Mouse (Mus musculus): ENCODE results near the gene Ikzf3. TPM values are rescaled to one million over a fixed set of nuclear protein-coding genes. Genes with fewer than 3 reads are reported as not detected.

Gene Ikzf3
- total RNA-seq (2021): under 1 TPM in 1 of 2 experiments, not detected in 1; 0.52 TPM

DNA sequence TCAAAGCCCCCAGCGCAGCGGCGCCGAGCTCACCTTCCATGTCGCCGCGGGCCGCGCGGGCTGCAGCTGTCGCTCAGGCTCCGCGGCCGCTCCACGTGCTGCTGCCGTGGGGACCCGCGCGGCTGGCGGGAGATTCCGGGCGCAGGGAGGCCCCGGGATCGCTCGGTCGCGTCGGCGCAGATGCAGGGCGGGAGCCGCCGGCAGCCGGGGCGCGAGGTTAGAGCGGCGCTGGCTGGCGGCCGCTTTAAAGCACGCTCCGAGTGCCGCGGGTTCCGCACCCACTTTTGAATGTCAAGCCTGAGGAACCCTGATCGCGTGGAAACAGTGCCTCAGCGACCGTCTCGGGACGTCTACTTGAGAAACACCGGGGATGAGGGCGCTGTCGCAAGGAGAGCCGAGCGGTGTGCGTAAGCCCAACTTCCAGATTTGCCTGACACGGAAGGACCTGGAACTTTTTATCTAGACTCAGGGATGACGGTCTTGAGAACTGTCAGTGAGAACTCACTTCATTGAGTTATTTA lies at the start of gene Ikzf3:
Gene Ikzf3, minus strand, starts transcription at position 321 of the 521 bp plus-strand sequence.
- DNase-seq (ENCODE audit: extremely low spot score in 1 of 2, low spot score in 1 of 2): peak; percentile 6 to 9

DNA sequence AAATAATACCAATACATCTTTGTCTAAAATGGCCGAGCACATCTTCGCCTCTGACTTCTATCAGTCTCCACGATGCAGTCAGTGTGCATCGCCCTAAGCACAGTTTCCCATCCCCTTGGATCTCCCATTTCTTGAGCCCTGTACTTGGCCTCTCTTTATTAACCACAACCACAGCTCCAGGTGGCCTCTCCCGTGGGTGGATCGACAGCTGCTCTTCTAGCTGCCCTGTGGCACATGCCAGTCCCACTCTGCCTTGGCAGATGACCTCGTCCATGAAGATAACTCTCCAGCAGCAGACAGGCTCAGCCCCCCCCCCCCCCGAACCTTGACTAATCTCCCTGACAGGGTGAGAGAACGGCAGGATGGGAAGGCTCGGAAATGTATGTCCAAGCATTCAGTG lies 49.6 kb upstream of the Ikzf3 start:
- DNase-seq (ENCODE audit: extremely low spot score in 1 of 2, low spot score in 1 of 2): no peak

- no peak for DNase-seq (ENCODE audit: extremely low spot score in 1 of 2, low spot score in 1 of 2)
Measured at GRCm38 (mm10) chr11:98595021-98595420, 49.2 kb upstream of the Ikzf3 start.

GRCm38 (mm10) chr11:98590548-98591445 lies 45.0 kb upstream of the Ikzf3 start:
- DNase-seq (ENCODE audit: extremely low spot score in 1 of 2, low spot score in 1 of 2): no peak

- DNase-seq (ENCODE audit: extremely low spot score in 1 of 2, low spot score in 1 of 2): no peak
Measured at GRCm38 (mm10) chr11:98589306-98589705, 43.5 kb upstream of the Ikzf3 start.

DNA sequence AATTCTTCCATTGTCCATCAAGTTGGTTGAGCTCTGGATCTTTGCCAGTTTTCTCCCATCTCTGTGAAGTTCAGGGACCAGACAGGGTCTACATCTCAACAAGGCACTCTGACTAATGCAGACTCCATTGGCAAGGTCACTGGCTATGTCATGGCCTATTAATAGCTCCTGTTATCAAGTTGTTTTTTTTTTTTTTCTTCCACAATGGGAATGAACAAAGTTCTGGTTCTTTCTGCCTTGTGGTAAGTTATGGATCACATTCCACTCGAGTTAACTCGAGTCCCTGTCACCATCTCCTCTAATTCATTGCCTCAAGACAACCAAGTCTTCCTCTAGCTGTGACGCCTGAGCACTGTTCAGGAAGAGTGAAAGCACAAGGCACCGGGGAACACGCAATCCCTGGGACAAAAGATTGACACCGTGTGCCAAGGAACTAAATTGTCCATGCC lies 43.0 kb upstream of the Ikzf3 start:
- no peak for DNase-seq (ENCODE audit: extremely low spot score in 1 of 2, low spot score in 1 of 2)

GRCm38 (mm10) chr11:98587684-98588546 lies 42.1 kb upstream of the Ikzf3 start:
- DNase-seq (ENCODE audit: extremely low spot score in 1 of 2, low spot score in 1 of 2): peak; percentile 21 to 31

GRCm38 (mm10) chr11:98586892-98587563 lies 41.2 kb upstream of the Ikzf3 start, which contains the start of gene Ormdl3:
TSS of gene Ormdl3 (minus strand) at chr11:98587368.
- peak; percentile 97 for DNase-seq (ENCODE audit: extremely low spot score in 1 of 2, low spot score in 1 of 2)

GRCm38 (mm10) chr11:98586087-98586891 lies 40.5 kb upstream of the Ikzf3 start:
- DNase-seq (ENCODE audit: extremely low spot score in 1 of 2, low spot score in 1 of 2): no peak

- no peak for DNase-seq (ENCODE audit: extremely low spot score in 1 of 2, low spot score in 1 of 2)
Measured at GRCm38 (mm10) chr11:98584629-98585177, 38.9 kb upstream of the Ikzf3 start.

DNA sequence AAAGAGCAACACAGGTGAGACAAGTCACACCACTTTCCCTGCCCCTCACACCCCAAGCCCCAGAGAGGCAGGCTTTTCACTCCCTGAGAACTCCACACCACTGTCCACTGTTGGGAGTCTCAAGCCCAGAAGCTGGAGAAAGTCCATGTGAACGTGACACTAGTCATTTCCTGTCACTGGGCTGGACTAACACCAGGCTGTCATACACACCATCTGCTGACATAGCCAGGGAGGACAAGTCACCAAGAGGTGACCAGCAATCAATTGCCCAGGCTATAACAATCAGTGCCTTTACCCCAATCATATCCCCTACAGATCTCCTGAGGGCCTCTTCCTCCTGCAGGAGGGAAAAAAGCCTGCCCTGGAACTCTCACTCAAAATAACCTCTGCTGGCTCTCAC lies 38.3 kb upstream of the Ikzf3 start:
- no peak for DNase-seq (ENCODE audit: extremely low spot score in 1 of 2, low spot score in 1 of 2)

DNA sequence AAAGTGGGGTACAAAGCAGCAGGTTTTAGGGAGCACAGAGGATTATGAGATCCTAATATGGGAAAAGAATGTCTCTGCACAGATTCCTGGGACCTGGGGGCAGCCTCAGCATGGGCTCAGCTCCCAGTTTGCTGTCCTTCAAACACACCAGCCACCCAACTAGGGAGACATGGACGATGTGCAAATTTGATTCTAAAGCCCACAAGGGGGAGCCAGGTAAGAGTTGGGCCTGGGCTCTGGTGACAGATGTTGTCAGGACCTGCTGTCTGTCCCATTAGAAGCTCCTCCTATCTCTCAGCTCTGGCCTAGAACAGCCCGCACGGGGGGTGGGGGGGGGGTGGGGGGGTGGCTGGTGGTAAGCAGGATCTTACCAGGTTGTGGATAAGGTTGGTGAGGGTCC lies 37.7 kb upstream of the Ikzf3 start:
- no peak for DNase-seq (ENCODE audit: extremely low spot score in 1 of 2, low spot score in 1 of 2)

- no peak for DNase-seq (ENCODE audit: extremely low spot score in 1 of 2, low spot score in 1 of 2)
Measured at GRCm38 (mm10) chr11:98583265-98583552, 37.4 kb upstream of the Ikzf3 start.

DNA sequence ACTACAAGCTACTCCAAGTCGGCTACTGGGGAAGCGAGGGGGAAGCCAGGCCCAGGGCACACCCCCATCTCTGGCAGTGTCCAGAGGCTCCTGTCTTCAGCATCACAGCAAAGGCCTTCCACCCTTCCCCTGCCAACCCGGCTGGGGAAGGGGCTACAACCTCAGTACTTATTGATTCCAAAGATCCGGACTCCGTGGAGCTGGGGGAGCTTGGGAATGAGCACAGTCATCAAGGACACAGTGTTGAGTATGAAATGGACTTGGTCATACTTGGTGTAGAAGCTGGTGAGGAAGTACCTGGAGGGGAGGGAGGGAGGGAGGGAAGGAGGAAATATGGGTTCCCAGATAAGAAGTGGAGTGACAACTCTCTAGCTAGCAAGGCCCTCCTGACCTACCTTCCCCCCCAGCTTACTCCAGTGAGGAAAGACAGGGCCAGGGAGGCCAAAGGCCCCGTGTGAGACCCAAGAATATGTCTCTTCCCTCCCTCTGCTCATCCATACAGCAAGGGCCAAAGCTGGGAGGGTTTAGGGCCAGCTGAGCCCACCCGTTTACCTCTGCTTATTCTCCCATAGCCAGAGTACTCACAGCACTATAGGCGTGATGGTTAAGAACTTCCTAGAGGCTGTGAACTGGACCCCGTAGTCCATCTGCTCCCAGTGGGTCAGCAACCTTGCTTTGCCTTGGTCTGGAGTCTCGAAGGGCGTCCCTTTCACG lies 36.9 kb upstream of the Ikzf3 start:
- DNase-seq (ENCODE audit: extremely low spot score in 1 of 2, low spot score in 1 of 2): no peak

DNA sequence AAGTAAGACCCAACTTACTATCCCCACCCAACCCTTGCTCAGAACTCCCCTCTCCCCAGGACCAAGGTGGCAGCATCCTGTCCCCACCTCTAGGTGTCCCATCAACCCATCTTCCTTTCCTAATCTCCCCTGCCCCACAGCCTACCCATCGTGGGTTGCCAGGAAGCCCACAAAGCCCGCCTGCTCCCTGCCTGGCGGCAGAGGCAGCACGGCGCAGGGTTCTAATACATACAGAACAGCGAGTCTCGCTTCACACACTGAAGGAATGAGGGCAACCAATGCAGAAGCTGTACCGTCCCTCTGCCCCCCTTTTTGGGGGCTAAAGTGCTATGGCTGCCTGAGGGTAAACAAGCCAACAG lies 36.2 kb upstream of the Ikzf3 start:
- no peak for DNase-seq (ENCODE audit: extremely low spot score in 1 of 2, low spot score in 1 of 2)

DNA sequence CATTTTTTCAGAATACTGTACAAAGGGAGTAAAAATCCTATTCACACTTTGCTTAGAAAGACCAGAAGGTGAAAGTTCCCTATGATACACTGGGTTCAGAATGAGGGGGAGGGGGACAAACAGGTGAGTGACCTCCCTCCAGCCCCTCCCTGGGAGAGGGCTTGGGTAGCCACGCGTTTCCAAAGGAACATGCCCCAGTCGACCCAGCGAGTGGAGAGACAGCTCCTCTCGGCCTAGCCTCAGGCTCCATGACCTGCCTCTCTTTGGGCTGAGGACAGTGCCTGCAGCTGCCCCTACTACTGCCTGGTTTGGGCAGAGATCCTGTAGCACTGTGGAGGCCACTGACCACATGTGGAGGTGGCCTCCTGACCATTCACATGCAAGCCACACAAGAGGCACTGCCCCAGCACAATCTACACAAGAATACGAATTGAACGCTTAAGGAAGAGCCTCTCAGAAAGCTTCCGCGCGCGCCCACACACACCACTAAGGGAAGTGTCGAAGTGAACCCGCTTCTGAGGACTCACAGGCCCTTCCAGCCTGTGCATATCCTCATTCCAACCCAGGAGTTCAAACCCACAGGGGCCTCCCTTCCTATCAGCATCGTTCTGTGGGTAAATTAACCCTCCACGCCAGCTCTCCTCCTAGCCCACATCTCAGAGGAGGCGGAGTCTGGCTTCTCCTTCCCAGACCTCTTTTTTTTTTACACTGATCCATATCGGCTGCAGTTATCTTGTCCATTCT lies 35.6 kb upstream of the Ikzf3 start:
- no peak for DNase-seq (ENCODE audit: extremely low spot score in 1 of 2, low spot score in 1 of 2)

DNA sequence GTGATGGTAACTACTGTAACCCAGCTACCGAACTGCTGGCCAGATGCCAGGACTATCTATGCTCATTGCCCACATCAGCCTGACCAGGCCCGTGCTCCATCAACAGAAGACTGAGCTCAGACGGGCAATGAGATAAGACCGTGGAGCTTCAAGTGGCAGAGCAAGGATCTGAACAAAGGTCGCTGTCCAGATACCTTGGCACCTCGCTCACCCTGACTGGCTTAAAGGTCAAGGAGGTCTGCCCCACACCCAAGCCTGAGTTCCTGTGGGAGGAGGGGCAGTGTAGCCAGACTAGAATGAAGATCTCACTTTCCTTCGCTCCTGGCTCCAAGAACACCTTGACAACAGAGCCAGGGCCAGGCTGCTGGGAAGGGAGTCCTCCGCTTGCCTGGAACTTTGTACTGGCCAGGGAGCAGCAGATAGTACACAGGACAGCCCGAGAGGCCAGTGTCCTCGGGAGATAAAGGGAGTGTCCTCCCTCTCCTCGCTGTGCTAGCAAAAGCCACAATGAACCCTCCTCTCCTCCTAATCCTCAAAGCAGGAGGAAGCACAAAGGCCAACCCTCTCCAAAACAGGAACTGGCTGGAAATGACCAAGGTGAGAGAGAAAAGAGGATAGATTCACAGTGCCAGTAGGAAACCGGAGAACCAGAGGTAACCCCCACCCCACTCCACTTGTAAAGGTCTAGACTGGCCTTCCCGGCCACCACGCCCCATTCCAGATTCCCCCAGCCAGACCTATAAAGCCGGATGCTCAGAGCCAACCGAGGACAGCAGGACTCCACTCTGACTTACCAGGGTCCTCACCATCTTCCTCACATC lies 34.7 kb upstream of the Ikzf3 start:
- no peak for DNase-seq (ENCODE audit: extremely low spot score in 1 of 2, low spot score in 1 of 2)
